Mouse (Mus musculus) liver, adult 10 weeks (tissue): ENCODE results near the gene Arpc1b. TPM values are rescaled to one million over a fixed set of nuclear protein-coding genes. Genes with fewer than 3 reads are reported as not detected.

ENCODE experiments used
- polyA plus RNA-seq: library from polyadenylated mRNA; stranded (reverse); fragments of 350-450 nt; fragmentation: Illumina TruSeq; extraction: RNeasy Lipid Tissue Mini Kit (QIAGEN cat#74804); gene quantifications from one replicate; pipeline ENCODE4 v1.2.3, GENCODE M21; 2014; ENCODE audit warnings: low read depth, low replicate concordance

Arpc1b gene
- polyA plus RNA-seq: 7.8 TPM

DNA sequence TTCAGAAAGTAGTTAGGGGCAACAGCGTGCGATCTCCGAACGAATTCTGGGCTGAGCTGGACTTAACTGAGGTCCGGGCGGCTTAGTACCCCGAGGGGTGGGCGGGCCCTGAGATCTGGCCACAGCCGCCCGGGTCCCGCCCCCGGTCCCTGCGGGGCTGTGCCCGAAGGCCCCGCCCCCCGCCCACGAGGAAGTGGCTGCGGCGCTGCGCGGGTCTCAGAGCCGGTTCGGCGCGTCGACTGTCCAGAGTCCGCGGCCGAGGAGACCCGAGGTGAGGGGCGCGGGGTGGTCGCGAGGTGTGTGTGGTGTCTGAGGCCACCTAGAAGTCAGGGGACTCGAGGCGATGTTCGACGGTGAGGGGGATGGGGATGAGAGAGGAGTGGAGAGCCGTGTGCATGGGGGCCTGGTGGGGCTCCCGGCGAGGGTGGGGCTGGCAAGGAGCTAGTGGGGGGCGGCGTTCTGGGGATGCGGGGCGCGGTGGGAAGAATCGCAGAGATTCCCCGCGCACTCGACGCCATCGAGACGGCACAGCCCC lies at the start of gene Arpc1b:
TSS of gene Arpc1b (plus strand) at position 145 of the 535 bp plus-strand sequence.

DNA sequence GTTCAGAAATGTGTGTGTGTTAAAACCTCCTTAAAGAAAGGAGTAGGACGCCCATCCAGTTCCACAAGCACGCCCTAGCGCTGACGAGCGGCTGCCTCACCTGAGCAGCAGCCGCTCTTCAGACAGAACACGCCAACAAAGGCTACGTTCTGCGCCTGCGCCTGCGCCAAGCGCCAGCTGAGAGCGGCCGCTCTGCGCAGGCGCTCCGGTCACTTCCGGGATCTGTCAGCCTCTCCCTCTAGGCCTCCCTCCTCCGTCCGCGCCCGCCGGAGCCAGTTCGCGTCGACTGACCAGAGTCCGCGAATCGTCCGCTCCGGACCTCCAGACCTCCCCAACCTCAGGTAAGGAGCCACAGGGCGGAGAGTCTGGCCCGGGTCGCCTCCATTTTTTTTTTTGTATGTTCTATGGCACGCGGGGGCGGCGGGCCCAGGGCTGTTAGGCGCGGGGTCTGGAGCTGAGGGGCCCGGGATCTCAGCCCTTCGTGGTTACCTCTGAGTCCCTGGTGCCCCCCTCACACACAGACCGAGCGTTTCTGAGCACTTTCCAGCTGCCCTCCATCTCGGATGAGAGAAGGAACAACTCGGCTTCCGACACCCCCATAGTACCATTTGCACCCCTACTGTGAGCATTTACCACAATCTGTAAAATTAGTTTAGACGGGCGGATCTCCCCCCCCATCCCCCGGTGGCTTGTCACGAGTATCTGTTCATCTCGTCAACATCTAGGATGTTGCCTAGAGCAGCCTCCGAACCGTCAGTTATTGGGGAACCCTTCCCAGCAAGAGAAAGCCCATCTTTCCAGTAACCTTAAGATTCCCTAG lies 30.2 kb upstream of the Arpc1b start, which contains the start of the genes Arpc1a and Kpna7:
TSS of gene Arpc1a (plus strand) at position 199 of the 820 bp plus-strand sequence.
TSS of gene Kpna7 (minus strand) at position 399 of the 820 bp plus-strand sequence.

DNA sequence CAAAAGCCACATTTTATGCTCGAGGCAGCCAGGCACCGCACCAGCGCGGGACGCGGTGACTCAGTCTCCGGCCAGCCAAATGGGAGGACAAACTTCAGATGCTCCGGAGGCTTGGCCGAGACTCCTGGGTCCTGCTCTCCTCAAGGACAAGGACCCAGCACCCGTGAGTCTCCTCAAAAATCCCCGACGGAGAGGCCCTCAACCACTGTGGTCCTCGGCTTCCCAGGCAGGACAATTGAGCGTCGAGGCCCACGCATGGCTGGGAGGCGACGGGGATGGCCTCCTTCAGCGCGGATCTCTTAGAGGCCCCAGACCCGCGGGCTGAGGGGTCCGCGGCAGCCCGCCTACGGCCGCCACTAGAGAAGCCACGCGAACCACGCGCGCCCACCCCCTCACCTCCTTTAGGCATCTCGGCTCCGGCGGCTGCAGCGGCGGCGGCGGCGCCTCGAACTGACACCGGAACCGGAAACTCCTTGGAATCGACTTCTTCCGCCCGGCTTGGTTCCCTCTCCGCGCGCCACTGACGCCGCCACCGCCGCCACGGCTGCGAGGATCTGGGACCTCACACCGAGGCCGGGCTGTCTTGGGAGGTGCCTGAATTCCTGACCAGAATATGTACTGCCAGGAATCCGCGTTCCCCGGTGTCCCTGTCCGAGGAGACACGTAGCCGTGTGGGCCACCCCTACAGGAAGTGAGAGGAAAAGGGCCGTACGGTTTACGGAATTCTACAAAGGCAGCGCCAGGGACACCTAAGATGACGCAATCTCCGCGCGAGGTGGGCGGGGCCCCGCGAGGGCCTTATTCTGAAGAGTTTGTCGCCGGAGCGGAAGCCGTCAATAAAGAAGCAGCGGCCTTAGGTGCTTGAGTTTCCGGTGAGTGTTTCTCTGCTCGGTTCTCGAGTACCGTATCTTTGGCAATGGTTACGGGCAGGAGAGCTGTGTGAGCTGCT lies 25.8 kb downstream of the Arpc1b start, which contains the start of the genes Pdap1 and Bud31:
TSS of gene Pdap1 (minus strand) at position 668 of the 949 bp plus-strand sequence.
TSS of gene Bud31 (plus strand) at position 792 of the 949 bp plus-strand sequence.

DNA sequence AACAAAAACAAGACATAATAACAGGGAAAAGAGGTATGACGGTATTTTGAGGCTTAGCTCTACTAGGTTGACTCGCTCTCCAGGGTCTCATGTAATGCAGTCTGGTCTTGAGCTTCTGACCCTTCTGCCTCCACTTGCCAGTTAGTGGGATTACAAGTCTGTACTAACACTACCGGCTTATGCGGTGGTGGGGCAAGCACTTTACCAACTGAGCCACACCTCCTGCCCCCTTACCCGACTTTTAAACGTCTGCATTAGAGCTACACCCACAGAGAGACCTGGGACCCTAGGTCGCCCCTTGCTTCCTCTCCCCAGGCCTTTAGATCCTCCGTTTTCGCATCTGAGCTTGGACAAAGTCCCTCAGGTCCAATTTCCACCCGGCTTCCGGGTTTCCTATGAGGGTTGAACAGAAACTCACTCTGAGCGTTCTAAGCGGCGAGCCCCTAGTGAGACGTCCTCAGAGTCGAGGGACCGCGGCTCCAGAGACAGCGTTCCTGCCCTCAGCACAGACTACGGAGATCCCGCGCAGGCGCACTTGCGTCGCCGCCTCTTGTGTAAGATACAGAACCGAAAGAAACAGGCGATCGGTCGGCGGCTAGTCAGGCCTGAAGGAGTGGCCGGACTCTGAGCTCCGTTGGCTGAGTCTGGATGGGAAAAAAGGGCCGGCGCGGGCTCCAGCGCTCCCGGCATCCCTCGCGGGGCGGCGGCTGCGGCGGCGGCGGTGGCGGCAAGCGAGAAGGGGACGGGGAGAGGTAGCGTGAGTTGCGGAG lies 52.7 kb downstream of the Arpc1b start, which contains the start of the genes Ptcd1 and Cpsf4:
TSS of gene Ptcd1 (minus strand) at position 573 of the 770 bp plus-strand sequence.
TSS of gene Cpsf4 (plus strand) at position 678 of the 770 bp plus-strand sequence.

Other genes starting within 250 kb of the Arpc1b start
- gene Smurf1, start 148.4 kb upstream of the Arpc1b start, polyA plus RNA-seq: 4.1 TPM
- not detected for gene Gm4871, start 81.5 kb upstream of the Arpc1b start, polyA plus RNA-seq
- gene 1700018F24Rik, start 71.2 kb upstream of the Arpc1b start, polyA plus RNA-seq: not detected
- gene Arpc1a, start 30.4 kb upstream of the Arpc1b start, polyA plus RNA-seq: 14.7 TPM
- not detected for gene Kpna7, start 30.2 kb upstream of the Arpc1b start, polyA plus RNA-seq
- 22.0 TPM for gene Pdap1, start 26.0 kb downstream of the Arpc1b start, polyA plus RNA-seq
- 146 TPM for gene Bud31, start 26.1 kb downstream of the Arpc1b start, polyA plus RNA-seq
- gene Ptcd1, start 52.9 kb downstream of the Arpc1b start, polyA plus RNA-seq: 1.1 TPM
- gene Cpsf4, start 53.0 kb downstream of the Arpc1b start, polyA plus RNA-seq: 3.5 TPM
- gene Atp5j2, start 77.8 kb downstream of the Arpc1b start, polyA plus RNA-seq: 48.6 TPM
- gene Zkscan14, start 87.7 kb downstream of the Arpc1b start, polyA plus RNA-seq: 1.2 TPM
- gene Zkscan5, start 90.3 kb downstream of the Arpc1b start, polyA plus RNA-seq: 4.2 TPM
- 48.2 TPM for gene Zfp655, start 117.5 kb downstream of the Arpc1b start, polyA plus RNA-seq
- gene Zscan25, start 166.3 kb downstream of the Arpc1b start, polyA plus RNA-seq: 0.29 TPM
- gene Cyp3a57, start 231.1 kb downstream of the Arpc1b start, polyA plus RNA-seq: 0.45 TPM